Mouse (Mus musculus) heart, postnatal 0 days (tissue): Measurements from ENCODE around the gene Pkd1l1. TPM values are rescaled to one million over a fixed set of nuclear protein-coding genes. Genes with fewer than 3 reads are reported as not detected.

ENCODE experiments used
- ATAC-seq: fragments of 200-750 bp; cut with Nextera tagmentation; 2 replicates; pipeline ENCODE4 v1.8.0; 2017; ENCODE audit warnings: low read depth, moderate number of reproducible peaks, moderate library complexity; ENCODE audit not compliant: insufficient read depth
- DNase-seq: peaks from one replicate; pipeline ENCODE4 v3.0.0-alpha.2; 2016; ENCODE audit warnings: low spot score
- H3K27ac ChIP-seq: fragments of 300-500 bp; sonication (generic); 2 replicates; pipeline ENCODE4 v1.5.1; 2014; ENCODE audit warnings: low read depth, mild to moderate bottlenecking
- H3K27me3 ChIP-seq: fragments of 300-500 bp; sonication (generic); 2 replicates; pipeline ENCODE4 v1.6.1; 2014; ENCODE audit warnings: low read length, mixed read lengths; ENCODE audit not compliant: control insufficient read depth, insufficient read depth
- H3K36me3 ChIP-seq: fragments of 300-500 bp; sonication (generic); replicated peaks from 2 replicates; pipeline ENCODE4 v1.6.1; 2014; ENCODE audit warnings: low read length, mixed read lengths; ENCODE audit not compliant: control insufficient read depth, insufficient read depth
- H3K4me1 ChIP-seq: fragments of 300-500 bp; sonication (generic); 2 replicates; pipeline ENCODE4 v1.6.1; 2014; ENCODE audit warnings: antibody characterized with exemption; ENCODE audit not compliant: control insufficient read depth, insufficient read depth
- H3K4me2 ChIP-seq: fragments of 300-500 bp; sonication (generic); 2 replicates; pipeline ENCODE4 v1.6.1; 2014; ENCODE audit warnings: low read depth, mild to moderate bottlenecking, low read length, moderate library complexity
- H3K4me3 ChIP-seq: fragments of 300-500 bp; sonication (generic); 2 replicates; pipeline ENCODE4 v1.5.1; 2014; ENCODE audit warnings: low read depth, low read length
- H3K9ac ChIP-seq: fragments of 300-500 bp; sonication (generic); replicated peaks from 2 replicates; pipeline ENCODE4 v1.6.1; 2014; ENCODE audit warnings: low read depth, low read length, mixed read lengths
- H3K9me3 ChIP-seq: fragments of 300-500 bp; sonication (generic); replicated peaks from 2 replicates; pipeline ENCODE4 v1.6.1; 2016; ENCODE audit warnings: low read length; ENCODE audit not compliant: control insufficient read depth
- CTCF ChIP-seq: IDR thresholded peaks from 2 replicates; pipeline ENCODE4 v1.5.1; 2016; ENCODE audit warnings: antibody characterized with exemption, control low read depth, low read depth
- EP300 ChIP-seq: IDR thresholded peaks from 2 replicates; pipeline ENCODE4 v1.6.1; 2016; ENCODE audit warnings: antibody characterized with exemption, low read depth
- WGBS: fragments of 180-500 bp; shearing (Covaris S2); extraction: QIAGEN DNeasy Blood & Tissue Kit; methylation state at CpG from one replicate; pipeline ENCODE4 v1.1.7; 2014; 5-methylcytosine and 5-hydroxymethylcytosine counted together
- polyA plus RNA-seq: library from polyadenylated mRNA; unstranded; fragments of >200 nt; fragmentation: Nextera tagmentation; extraction: Ambion mirVana; gene quantifications from 2 replicates; pipeline ENCODE4 v1.2.1, GENCODE M21; 2015
- total RNA-seq: library from RNA; depleted of rRNA; stranded (reverse); fragments of >200 nt; gene quantifications from 2 replicates; pipeline ENCODE4 v1.2.3, GENCODE M21; 2014; ENCODE audit warnings: low replicate concordance

Gene Pkd1l1
- total and polyA plus RNA-seq, 2 experiments from 2014 or later: 0.01 TPM; not detected in 1

DNA sequence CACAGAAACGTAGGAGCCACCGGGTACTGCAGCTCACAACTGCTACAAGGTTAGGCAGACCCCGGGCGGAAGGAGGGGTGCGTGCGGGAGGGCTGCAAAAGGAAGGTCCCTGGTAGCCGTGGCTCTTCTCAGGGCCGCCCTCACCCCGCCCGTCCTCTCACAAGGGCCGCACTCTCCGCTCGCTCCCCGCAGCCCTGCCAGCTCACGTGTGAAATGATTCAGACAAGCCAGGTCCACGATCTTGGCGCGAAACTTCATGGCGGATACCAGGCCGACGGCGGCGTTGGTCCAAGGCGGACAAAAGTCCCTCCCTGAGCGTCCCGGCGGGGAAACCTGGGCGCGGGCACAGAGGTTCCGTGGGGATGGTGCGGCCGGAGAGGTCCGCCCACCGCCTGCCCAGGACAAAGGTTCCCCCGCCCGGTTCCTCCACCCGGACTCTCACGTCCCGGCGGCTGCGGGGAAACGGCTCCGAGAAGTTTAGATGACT lies 37.8 kb upstream of the Pkd1l1 start, which contains the start of gene Hus1:
TSS of gene Hus1 (minus strand) at position 339 of the 487 bp plus-strand sequence.
- H3K27me3 ChIP-seq: no peaks in the 10 kb centered on the region
- 0% methylated on average over 41 of the region's 43 CpGs for WGBS

DNA sequence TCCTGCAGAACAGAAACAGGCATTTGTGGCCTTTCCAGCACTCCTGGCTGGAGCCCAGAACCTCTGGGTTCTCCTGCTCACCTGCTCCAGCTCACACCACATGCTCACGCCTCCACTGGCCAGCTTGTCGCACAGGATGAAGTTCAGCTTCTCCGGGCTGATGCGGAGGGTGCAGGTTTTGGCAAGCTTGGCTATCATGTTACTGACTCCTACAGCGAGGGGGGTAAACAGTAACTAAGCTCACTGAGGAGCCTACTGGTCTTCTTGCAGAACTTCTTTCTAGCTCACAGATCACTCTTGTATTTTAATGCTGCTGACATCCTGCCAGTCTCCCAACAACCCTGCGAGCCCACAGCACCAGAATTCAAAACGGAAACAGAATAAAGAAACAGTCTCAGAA lies 37.4 kb upstream of the Pkd1l1 start:
- Histone ChIP-seq H3K27me3 (no peaks in the 10 kb centered on the region), H3K27ac (peak overlapping the region; percentile 94), H3K4me1 (peaks cover 10% of the 10 kb centered on the region), H3K9ac (peak overlapping the region; percentile 89), H3K9me3 (no peaks in the 10 kb centered on the region), H3K36me3 (peaks cover 30% of the 10 kb centered on the region), H3K4me3 (peak overlapping the region; percentile 96), H3K4me2 (peak overlapping the region; percentile 73)
- ATAC-seq (peak; percentile 62; the same call in 1 of the 2 replicates), DNase-seq (peak; percentile 44)
- WGBS: under 1% methylated on average over 7 of the region's 7 CpGs
- TF ChIP-seq EP300: no peak
- TF ChIP-seq CTCF: no peak

More for the DNA sequence above, 37.8 kb upstream of the Pkd1l1 start, which contains the start of gene Hus1:
- Histone ChIP-seq H3K4me1 (peaks cover 10% of the 10 kb centered on the region), H3K27ac (peak within 1 kb of the TSS; percentile 94), H3K9ac (peak within 1 kb of the TSS; percentile 89), H3K4me2 (peak within 1 kb of the TSS; percentile 73), H3K4me3 (peak within 1 kb of the TSS; percentile 96), H3K36me3 (peaks cover 25% of the 10 kb centered on the region), H3K9me3 (no peaks in the 10 kb centered on the region)
- DNase-seq (peak; percentile 71), ATAC-seq (peak; percentile 96)
- TF ChIP-seq EP300: no peak
- no peak for TF ChIP-seq CTCF

GRCm38 (mm10) chr11:9008761-9009160 lies 35.7 kb upstream of the Pkd1l1 start:
- no peak overlapping the region for H3K4me2 ChIP-seq
- TF ChIP-seq CTCF (no peak), EP300 (no peak)
- ATAC-seq: no peak
- H3K27me3 ChIP-seq: no peaks in the 10 kb centered on the region
- no peak overlapping the region for H3K27ac ChIP-seq
- H3K4me1 ChIP-seq: peaks cover 10% of the 10 kb centered on the region
- DNase-seq: no peak
- 91% methylated on average over 5 of the region's 5 CpGs for WGBS
- peaks cover 46% of the 10 kb centered on the region for H3K36me3 ChIP-seq
- no peak overlapping the region for H3K4me3 ChIP-seq
- no peak overlapping the region for H3K9ac ChIP-seq
- H3K9me3 ChIP-seq: no peaks in the 10 kb centered on the region

- WGBS: 69% methylated on average over 4 of the region's 4 CpGs
- Histone ChIP-seq H3K9me3 (no peaks in the 10 kb centered on the region), H3K27me3 (no peaks in the 10 kb centered on the region), H3K27ac (no peak overlapping the region), H3K9ac (no peak overlapping the region), H3K4me1 (0 out of 2 replicates have a peak, but pooled peaks cover 6% of the 10 kb centered on the region), H3K4me2 (no peak overlapping the region), H3K36me3 (peaks cover 25% of the 10 kb centered on the region), H3K4me3 (no peak overlapping the region)
- no peak for DNase-seq
- TF ChIP-seq EP300: no peak
- peak; percentile 12; the same call in 1 of the 2 replicates for TF ChIP-seq CTCF
- ATAC-seq: no peak
These were observed 15.0 kb upstream of the Pkd1l1 start for GRCm38 (mm10) chr11:8988084-8988483.

DNA sequence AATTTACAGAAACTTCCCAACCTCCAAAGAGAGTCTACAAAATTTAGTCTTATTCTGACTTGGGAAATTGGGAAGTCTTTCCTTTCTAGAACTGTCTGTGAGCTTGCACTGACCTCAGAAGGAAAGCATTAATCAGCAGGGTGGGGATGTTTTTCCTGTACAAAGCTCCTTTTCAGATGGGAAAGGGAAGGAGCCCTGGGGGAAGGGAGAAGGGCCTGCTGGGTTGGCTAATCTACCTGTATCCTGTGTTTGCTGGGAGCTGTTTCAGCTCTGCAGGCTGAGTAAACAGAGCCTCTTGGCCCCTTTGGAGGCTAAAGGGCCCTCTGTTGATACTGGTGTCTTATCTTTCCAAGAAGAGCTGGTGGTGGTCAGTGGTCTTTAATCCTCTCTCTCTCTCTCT lies 13.0 kb upstream of the Pkd1l1 start:
- TF ChIP-seq CTCF (no peak), EP300 (no peak)
- no peak overlapping the region for H3K4me2 ChIP-seq
- no peak overlapping the region for H3K27ac ChIP-seq
- H3K4me1 ChIP-seq: 0 out of 2 replicates have a peak, but pooled peaks cover 6% of the 10 kb centered on the region
- no peak for DNase-seq
- H3K9me3 ChIP-seq: no peaks in the 10 kb centered on the region
- ATAC-seq: no peak
- H3K9ac ChIP-seq: no peak overlapping the region
- H3K36me3 ChIP-seq: peaks cover 8% of the 10 kb centered on the region; the same call in 1 of the 2 replicates
- no peak overlapping the region for H3K4me3 ChIP-seq
- no peaks in the 10 kb centered on the region for H3K27me3 ChIP-seq
